Mouse (Mus musculus) layer of hippocampus, postnatal 10 days (tissue): ENCODE measurements around the gene Hist1h1a. TPM values are rescaled to one million over a fixed set of nuclear protein-coding genes. Genes with fewer than 3 reads are reported as not detected.

ENCODE experiments used
- microRNA-seq, 2 experiments: library from miRNA; unstranded; fragments of <30 nt; microRNA quantifications; one replicate each; pipeline ENCODE4 v1.2.0; 2021
- total RNA-seq, 2 experiments: library from RNA; stranded (reverse); gene quantifications; 2 replicates each; pipeline ENCODE4 v1.2.3; 2021

Gene Hist1h1a
- total RNA-seq, 2 experiments from 2014 or later, result 47.3 to 51.5 TPM

Small RNA genes lying within 50 kb of the gene (microRNA-seq; reads per million reads assigned to microRNA genes)
- 0 reads per million in 2 experiments for gene Gm44314
- 0 reads per million in 2 experiments for gene Gm44484

Other genes starting within 250 kb of the Hist1h1a start
- 100 to 1,000 TPM; 280 to 315 TPM for gene Hist1h4h, start 232.6 kb upstream of the Hist1h1a start, total RNA-seq
- 10 to 100 TPM; 45.7 to 51.3 TPM for gene Hist1h2af, start 229.8 kb upstream of the Hist1h1a start, total RNA-seq
- gene Hist1h3g, start 228.2 kb upstream of the Hist1h1a start, total RNA-seq, result 10 to 100 TPM; 19.1 to 19.9 TPM
- gene Hist1h2bh, start 220.3 kb upstream of the Hist1h1a start, total RNA-seq, result 1 to 10 TPM; 5.1 TPM
- gene Hist1h3f, start 219.6 kb upstream of the Hist1h1a start, total RNA-seq, result 10 to 100 TPM; 28.3 to 32.7 TPM
- 100 to 1,000 TPM; 140 to 182 TPM for gene Hist1h4f, start 212.0 kb upstream of the Hist1h1a start, total RNA-seq
- 1 to 10 TPM; 6.4 to 6.6 TPM for gene Hist1h1d, start 210.4 kb upstream of the Hist1h1a start, total RNA-seq
- 10 to 100 TPM; 77.0 to 85.3 TPM for gene Hist1h3e, start 201.3 kb upstream of the Hist1h1a start, total RNA-seq
- 10 to 100 TPM; 13.0 to 14.0 TPM for gene Hist1h2ae, start 192.4 kb upstream of the Hist1h1a start, total RNA-seq
- gene Hist1h2bg, start 192.3 kb upstream of the Hist1h1a start, total RNA-seq, result 100 to 1,000 TPM; 105 to 126 TPM
- gene Hist1h2bf, start 189.5 kb upstream of the Hist1h1a start, total RNA-seq, result 10 to 100 TPM; 44.2 to 62.6 TPM
- gene Hist1h2ad, start 189.3 kb upstream of the Hist1h1a start, total RNA-seq, result 1 to 10 TPM; 5.3 to 5.6 TPM
- 10 to 100 TPM; 13.0 to 15.0 TPM for gene Hist1h3d, start 187.9 kb upstream of the Hist1h1a start, total RNA-seq
- 100 to 1,000 TPM; 147 to 163 TPM for gene Hist1h4d, start 182.1 kb upstream of the Hist1h1a start, total RNA-seq
- gene Hist1h2be, start 142.5 kb upstream of the Hist1h1a start, total RNA-seq, result 1 to 10 TPM; 6.7 to 8.4 TPM
- 10 to 100 TPM; 69.3 to 81.5 TPM for gene Hist1h1e, start 141.1 kb upstream of the Hist1h1a start, total RNA-seq
- gene Hist1h2ac, start 79.7 kb upstream of the Hist1h1a start, total RNA-seq, result 1 to 10 TPM; 2.6 to 3.3 TPM
- gene Hist1h2bc, start 79.5 kb upstream of the Hist1h1a start, total RNA-seq, result 10 to 100 TPM; 27.9 to 28.0 TPM
- not detected for gene Hist1h1t, start 67.9 kb upstream of the Hist1h1a start, total RNA-seq
- 100 to 1,000 TPM; 102 to 111 TPM for gene Hist1h4c, start 65.2 kb upstream of the Hist1h1a start, total RNA-seq
- 1 to 10 TPM; 3.4 to 5.9 TPM for gene Hfe, start 52.8 kb upstream of the Hist1h1a start, total RNA-seq
- 100 to 1,000 TPM in 1 of 2 experiments, 10 to 100 TPM in 1; 87.1 to 106 TPM for gene Hist1h1c, start 24.9 kb upstream of the Hist1h1a start, total RNA-seq
- 10 to 100 TPM; 23.5 to 26.8 TPM for gene Hist1h3c, start 18.1 kb upstream of the Hist1h1a start, total RNA-seq
- gene Hist1h2bb, start 16.9 kb upstream of the Hist1h1a start, total RNA-seq, result 10 to 100 TPM; 38.1 to 45.9 TPM
- 10 to 100 TPM; 65.7 to 68.4 TPM for gene Hist1h2ab, start 12.5 kb upstream of the Hist1h1a start, total RNA-seq
- gene Hist1h3b, start 11.4 kb upstream of the Hist1h1a start, total RNA-seq, result 10 to 100 TPM; 67.7 to 73.1 TPM
- 10 to 100 TPM; 80.9 to 84.6 TPM for gene Hist1h4b, start 6.7 kb upstream of the Hist1h1a start, total RNA-seq
- gene Hist1h4a, start 2.4 kb upstream of the Hist1h1a start, total RNA-seq, result 10 to 100 TPM; 71.9 to 72.7 TPM
- gene Hist1h3a, start 1.3 kb upstream of the Hist1h1a start, total RNA-seq, result 10 to 100 TPM; 68.7 to 70.1 TPM
- not detected for gene Trim38, start 6.2 kb downstream of the Hist1h1a start, total RNA-seq
- gene Slc17a2, start 43.3 kb downstream of the Hist1h1a start, total RNA-seq, result not detected
- not detected for gene Slc17a3, start 75.8 kb downstream of the Hist1h1a start, total RNA-seq
- not detected for gene Slc17a1, start 104.1 kb downstream of the Hist1h1a start, total RNA-seq
- not detected for gene Slc17a4, start 151.3 kb downstream of the Hist1h1a start, total RNA-seq
- gene Hist1h2ba, start 170.5 kb downstream of the Hist1h1a start, total RNA-seq, result not detected
- gene Hist1h2aa, start 170.8 kb downstream of the Hist1h1a start, total RNA-seq, result not detected
- under 1 TPM; 0.75 to 0.78 TPM for gene Scgn, start 227.5 kb downstream of the Hist1h1a start, total RNA-seq